Mouse (Mus musculus): ENCODE results near the gene Gm44805. TPM values are rescaled to one million over a fixed set of nuclear protein-coding genes. Genes with fewer than 3 reads are reported as not detected.

Gene Gm44805
- polyA plus RNA-seq, 1 experiment from 2014 or later = not detected

- Histone ChIP-seq H3K9ac (ENCODE audit: low read length) (peak within 1 kb of the TSS; percentile 96), H3K4me3 (ENCODE audit: low read length) (peak within 1 kb of the TSS; percentile 100), H3K4me2 (ENCODE audit: low read depth, low read length) (peak within 1 kb of the TSS; percentile 90), H3K27ac (ENCODE audit: low read length) (peak within 1 kb of the TSS; percentile 73), H3K36me3 (ENCODE audit: control insufficient read depth, insufficient read depth, low read length) (peaks cover 26% of the 10 kb centered on the region), H3K9me3 (ENCODE audit: control insufficient read depth, low read length) (no peaks in the 10 kb centered on the region; the same call in 1 of the 2 replicates), H3K4me1 (replicated peaks; ENCODE audit: control insufficient read depth, insufficient read depth, low read length) (peaks cover 16% of the 10 kb centered on the region), H3K27me3 (ENCODE audit: control insufficient read depth, insufficient read depth, low read depth, low read length) (no peaks in the 10 kb centered on the region)
- peak; percentile 99 for ATAC-seq (ENCODE audit: low read depth)
- WGBS = 0% methylated on average over 49 of the region's 59 CpGs
Observed at GRCm38 (mm10) chr7:19715239-19716054, 34.2 kb upstream of the Gm44805 start, which contains the start of gene Tomm40. TSS of gene Tomm40 (minus strand) at chr7:19715438.

- Histone ChIP-seq H3K4me2 (ENCODE audit: low read depth, low read length) (peak overlapping the region; percentile 90), H3K9me3 (ENCODE audit: control insufficient read depth, low read length) (no peaks in the 10 kb centered on the region), H3K27ac (ENCODE audit: low read length) (peak overlapping the region; percentile 48), H3K27me3 (ENCODE audit: control insufficient read depth, insufficient read depth, low read depth, low read length) (no peaks in the 10 kb centered on the region), H3K4me1 (replicated peaks; ENCODE audit: control insufficient read depth, insufficient read depth, low read length) (peaks cover 16% of the 10 kb centered on the region), H3K36me3 (ENCODE audit: control insufficient read depth, insufficient read depth, low read length) (peaks cover 25% of the 10 kb centered on the region), H3K9ac (ENCODE audit: low read length) (peak overlapping the region; percentile 96), H3K4me3 (ENCODE audit: low read length) (peak overlapping the region; percentile 100)
- under 1% methylated on average over 39 of the region's 39 CpGs for WGBS
- ATAC-seq (ENCODE audit: low read depth) = no peak
Observed at GRCm38 (mm10) chr7:19714836-19715235, 33.6 kb upstream of the Gm44805 start.

GRCm38 (mm10) chr7:19713598-19713997 lies 32.4 kb upstream of the Gm44805 start:
- no peaks in the 10 kb centered on the region for H3K9me3 ChIP-seq (ENCODE audit: control insufficient read depth, low read length)
- 83% methylated on average over 9 of the region's 9 CpGs for WGBS
- no peak for ATAC-seq (ENCODE audit: low read depth)
- H3K36me3 ChIP-seq (ENCODE audit: control insufficient read depth, insufficient read depth, low read length) = peaks cover 28% of the 10 kb centered on the region
- H3K9ac ChIP-seq (ENCODE audit: low read length) = no peak overlapping the region
- H3K4me2 ChIP-seq (ENCODE audit: low read depth, low read length) = no peak overlapping the region
- no peak overlapping the region for H3K27ac ChIP-seq (ENCODE audit: low read length)
- no peak overlapping the region for H3K4me3 ChIP-seq (ENCODE audit: low read length)
- no peaks in the 10 kb centered on the region for H3K27me3 ChIP-seq (ENCODE audit: control insufficient read depth, insufficient read depth, low read depth, low read length)
- peaks cover 16% of the 10 kb centered on the region for H3K4me1 ChIP-seq (replicated peaks; ENCODE audit: control insufficient read depth, insufficient read depth, low read length)

GRCm38 (mm10) chr7:19713196-19713595 lies 32.0 kb upstream of the Gm44805 start:
- no peak overlapping the region for H3K27ac ChIP-seq (ENCODE audit: low read length)
- peaks cover 28% of the 10 kb centered on the region for H3K36me3 ChIP-seq (ENCODE audit: control insufficient read depth, insufficient read depth, low read length)
- H3K9me3 ChIP-seq (ENCODE audit: control insufficient read depth, low read length) = no peaks in the 10 kb centered on the region
- no peak overlapping the region for H3K4me3 ChIP-seq (ENCODE audit: low read length)
- H3K4me2 ChIP-seq (ENCODE audit: low read depth, low read length) = no peak overlapping the region
- no peaks in the 10 kb centered on the region for H3K27me3 ChIP-seq (ENCODE audit: control insufficient read depth, insufficient read depth, low read depth, low read length)
- ATAC-seq (ENCODE audit: low read depth) = no peak
- no peak overlapping the region for H3K9ac ChIP-seq (ENCODE audit: low read length)
- WGBS = 37% methylated on average over 4 of the region's 4 CpGs
- peaks cover 16% of the 10 kb centered on the region for H3K4me1 ChIP-seq (replicated peaks; ENCODE audit: control insufficient read depth, insufficient read depth, low read length)

GRCm38 (mm10) chr7:19712414-19712813 lies 31.2 kb upstream of the Gm44805 start:
- 62% methylated on average over 4 of the region's 4 CpGs for WGBS

DNA sequence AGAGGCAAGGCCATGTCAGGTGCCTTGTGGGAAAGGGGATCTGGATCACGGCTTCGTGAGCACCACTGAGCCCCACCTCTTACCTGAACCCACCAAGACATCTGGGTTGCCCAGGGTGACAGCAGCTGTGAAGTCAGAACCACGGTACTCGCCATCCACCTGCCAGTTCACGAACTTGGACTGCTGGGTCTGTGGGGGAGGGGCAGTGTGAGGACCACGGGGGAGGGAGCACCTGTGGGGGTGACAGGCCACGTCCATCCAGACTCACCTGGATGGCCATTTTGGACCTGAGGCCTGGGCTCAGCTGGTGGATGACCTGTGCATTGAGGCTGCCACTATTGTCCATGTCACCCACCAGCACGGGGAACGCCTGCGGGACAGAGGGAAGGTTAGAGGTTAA lies 29.4 kb upstream of the Gm44805 start:
- Histone ChIP-seq H3K4me1 (replicated peaks; ENCODE audit: control insufficient read depth, insufficient read depth, low read length) (peaks cover 9% of the 10 kb centered on the region), H3K9ac (ENCODE audit: low read length) (no peak overlapping the region), H3K4me3 (ENCODE audit: low read length) (no peak overlapping the region), H3K9me3 (ENCODE audit: control insufficient read depth, low read length) (no peaks in the 10 kb centered on the region), H3K27ac (ENCODE audit: low read length) (no peak overlapping the region), H3K36me3 (ENCODE audit: control insufficient read depth, insufficient read depth, low read length) (peaks cover 33% of the 10 kb centered on the region), H3K4me2 (ENCODE audit: low read depth, low read length) (no peak overlapping the region), H3K27me3 (ENCODE audit: control insufficient read depth, insufficient read depth, low read depth, low read length) (no peaks in the 10 kb centered on the region)
- 84% methylated on average over 10 of the region's 10 CpGs for WGBS
- ATAC-seq (ENCODE audit: low read depth) = no peak

More at GRCm38 (mm10) chr7:19712414-19712813, 31.2 kb upstream of the Gm44805 start:
- ATAC-seq (ENCODE audit: low read depth) = no peak
- Histone ChIP-seq H3K9ac (ENCODE audit: low read length) (no peak overlapping the region), H3K4me2 (ENCODE audit: low read depth, low read length) (no peak overlapping the region), H3K4me3 (ENCODE audit: low read length) (no peak overlapping the region), H3K9me3 (ENCODE audit: control insufficient read depth, low read length) (no peaks in the 10 kb centered on the region), H3K36me3 (ENCODE audit: control insufficient read depth, insufficient read depth, low read length) (peaks cover 28% of the 10 kb centered on the region), H3K27ac (ENCODE audit: low read length) (no peak overlapping the region), H3K4me1 (replicated peaks; ENCODE audit: control insufficient read depth, insufficient read depth, low read length) (peaks cover 16% of the 10 kb centered on the region), H3K27me3 (ENCODE audit: control insufficient read depth, insufficient read depth, low read depth, low read length) (no peaks in the 10 kb centered on the region)

DNA sequence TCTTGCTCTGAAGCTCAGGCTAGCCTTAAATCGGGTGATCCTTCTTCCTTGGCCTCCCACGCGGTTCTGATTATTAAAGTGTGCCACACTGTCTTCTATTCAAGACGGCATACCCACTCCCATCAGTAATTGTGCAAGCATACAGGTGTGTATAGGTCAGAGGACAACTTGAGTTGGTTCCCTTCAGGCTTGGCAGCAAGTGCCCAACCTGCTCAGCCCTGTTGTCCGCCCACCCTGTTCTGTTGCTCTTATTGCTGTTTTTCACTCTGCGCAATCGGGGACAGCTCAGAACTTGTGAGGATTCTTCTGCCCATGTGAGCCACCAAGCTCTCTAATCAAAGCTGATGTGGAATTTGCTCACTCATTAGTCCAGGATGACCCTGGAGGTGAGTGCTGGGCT lies 24.0 kb upstream of the Gm44805 start:
- no peak for ATAC-seq (ENCODE audit: low read depth)
- Histone ChIP-seq H3K9ac (ENCODE audit: low read length) (no peak overlapping the region), H3K27me3 (ENCODE audit: control insufficient read depth, insufficient read depth, low read depth, low read length) (no peaks in the 10 kb centered on the region), H3K36me3 (ENCODE audit: control insufficient read depth, insufficient read depth, low read length) (peaks cover 23% of the 10 kb centered on the region), H3K4me3 (ENCODE audit: low read length) (no peak overlapping the region), H3K27ac (ENCODE audit: low read length) (no peak overlapping the region), H3K4me2 (ENCODE audit: low read depth, low read length) (no peak overlapping the region), H3K4me1 (replicated peaks; ENCODE audit: control insufficient read depth, insufficient read depth, low read length) (peaks cover 4% of the 10 kb centered on the region), H3K9me3 (ENCODE audit: control insufficient read depth, low read length) (no peaks in the 10 kb centered on the region)
- WGBS = 93% methylated on average over 7 of the region's 7 CpGs

GRCm38 (mm10) chr7:19704475-19704874 lies 23.3 kb upstream of the Gm44805 start:
- Histone ChIP-seq H3K36me3 (ENCODE audit: control insufficient read depth, insufficient read depth, low read length) (peaks cover 19% of the 10 kb centered on the region), H3K4me2 (ENCODE audit: low read depth, low read length) (no peak overlapping the region), H3K4me3 (ENCODE audit: low read length) (no peak overlapping the region), H3K9ac (ENCODE audit: low read length) (no peak overlapping the region), H3K4me1 (replicated peaks; ENCODE audit: control insufficient read depth, insufficient read depth, low read length) (peaks cover 4% of the 10 kb centered on the region), H3K27ac (ENCODE audit: low read length) (no peak overlapping the region), H3K27me3 (ENCODE audit: control insufficient read depth, insufficient read depth, low read depth, low read length) (no peaks in the 10 kb centered on the region), H3K9me3 (ENCODE audit: control insufficient read depth, low read length) (no peaks in the 10 kb centered on the region)
- no peak for ATAC-seq (ENCODE audit: low read depth)
- WGBS = 82% methylated on average over 4 of the region's 4 CpGs

- H3K9ac ChIP-seq (ENCODE audit: low read length) = no peak overlapping the region
- no peak overlapping the region for H3K4me3 ChIP-seq (ENCODE audit: low read length)
- no peak overlapping the region for H3K4me2 ChIP-seq (ENCODE audit: low read depth, low read length)
- H3K4me1 ChIP-seq (replicated peaks; ENCODE audit: control insufficient read depth, insufficient read depth, low read length) = peaks cover 13% of the 10 kb centered on the region
- H3K27ac ChIP-seq (ENCODE audit: low read length) = no peak overlapping the region
- no peak for ATAC-seq (ENCODE audit: low read depth)
- WGBS = 87% methylated on average over 16 of the region's 16 CpGs
- peaks cover 11% of the 10 kb centered on the region for H3K36me3 ChIP-seq (ENCODE audit: control insufficient read depth, insufficient read depth, low read length)
- no peaks in the 10 kb centered on the region for H3K27me3 ChIP-seq (ENCODE audit: control insufficient read depth, insufficient read depth, low read depth, low read length)
- no peaks in the 10 kb centered on the region for H3K9me3 ChIP-seq (ENCODE audit: control insufficient read depth, low read length)
Observed at GRCm38 (mm10) chr7:19702859-19703555, 21.8 kb upstream of the Gm44805 start.
